Mouse (Mus musculus) kidney, embryonic 15.5 days (tissue): ENCODE data around the gene Pcnt. TPM values are rescaled to one million over a fixed set of nuclear protein-coding genes. Genes with fewer than 3 reads are reported as not detected.

Experiments
- ATAC-seq: fragments of 200-750 bp; cut with Nextera tagmentation; replicated peaks from 2 replicates; pipeline ENCODE4 v1.8.0; 2017; ENCODE audit warnings: moderate TSS enrichment; ENCODE audit not compliant: low FRiP score
- H3K27ac ChIP-seq: fragments of 300-500 bp; sonication (generic); 2 replicates; pipeline ENCODE4 v1.5.1; 2015; ENCODE audit warnings: mild to moderate bottlenecking, inconsistent platforms
- H3K27me3 ChIP-seq: fragments of 300-500 bp; sonication (generic); 2 replicates; pipeline ENCODE4 v1.6.1; 2015; ENCODE audit warnings: inconsistent platforms
- H3K36me3 ChIP-seq: fragments of 300-500 bp; sonication (generic); 2 replicates; pipeline ENCODE4 v1.6.1; 2015; ENCODE audit warnings: inconsistent platforms
- H3K4me1 ChIP-seq: fragments of 300-500 bp; sonication (generic); 2 replicates; pipeline ENCODE4 v1.6.1; 2015; ENCODE audit warnings: inconsistent platforms
- H3K4me2 ChIP-seq: fragments of 300-500 bp; sonication (generic); 2 replicates; pipeline ENCODE4 v1.6.1; 2015; ENCODE audit warnings: moderate library complexity, mild to moderate bottlenecking, inconsistent platforms
- H3K4me3 ChIP-seq: fragments of 300-500 bp; sonication (generic); replicated peaks from 2 replicates; pipeline ENCODE4 v1.5.1; 2015; ENCODE audit warnings: mild to moderate bottlenecking, inconsistent platforms
- H3K9ac ChIP-seq: fragments of 300-500 bp; sonication (generic); 2 replicates; pipeline ENCODE4 v1.6.1; 2015; ENCODE audit warnings: mild to moderate bottlenecking, inconsistent platforms
- H3K9me3 ChIP-seq: fragments of 300-500 bp; sonication (generic); replicated peaks from 2 replicates; pipeline ENCODE4 v1.6.1; 2016; ENCODE audit warnings: inconsistent platforms
- WGBS: fragments of 180-500 bp; shearing (Covaris S2); methylation state at CpG from one replicate; pipeline ENCODE4 v1.1.7; 2015; ENCODE audit warnings: mixed read lengths; 5-methylcytosine and 5-hydroxymethylcytosine counted together
- polyA plus RNA-seq: library from polyadenylated mRNA; unstranded; fragments of >200 nt; fragmentation: Nextera tagmentation; extraction: Ambion mirVana; gene quantifications from 2 replicates; pipeline ENCODE4 v1.2.1, GENCODE M21; 2015

Pcnt gene
- polyA plus RNA-seq, 1 experiment from 2014 or later = 16.9 TPM

- Histone ChIP-seq H3K4me1 (no peaks in the 10 kb centered on the region), H3K36me3 (no peaks in the 10 kb centered on the region), H3K4me2 (no peak within 1 kb of the TSS), H3K9ac (no peak within 1 kb of the TSS), H3K4me3 (no peak within 1 kb of the TSS), H3K27ac (no peak within 1 kb of the TSS), H3K9me3 (no peaks in the 10 kb centered on the region), H3K27me3 (no peaks in the 10 kb centered on the region)
- ATAC-seq = no peak
- 63% methylated on average over 5 of the region's 5 CpGs for WGBS
Observed at GRCm38 (mm10) chr10:76448851-76449250, 6.3 kb upstream of the Pcnt start, which contains the start of gene 2610028H24Rik. Gene 2610028H24Rik (plus strand): TSS chr10:76449081.

- Histone ChIP-seq H3K4me3 (no peak overlapping the region), H3K9ac (no peak overlapping the region), H3K4me2 (no peak overlapping the region), H3K36me3 (no peaks in the 10 kb centered on the region), H3K27ac (no peak overlapping the region), H3K9me3 (no peaks in the 10 kb centered on the region), H3K4me1 (peaks cover 8% of the 10 kb centered on the region), H3K27me3 (no peaks in the 10 kb centered on the region)
- ATAC-seq = no peak
- WGBS = 81% methylated on average over 15 of the region's 15 CpGs
Observed at GRCm38 (mm10) chr10:76447406-76448229, 5.0 kb upstream of the Pcnt start.

- 71% methylated on average over 4 of the region's 4 CpGs for WGBS
- Histone ChIP-seq H3K36me3 (no peaks in the 10 kb centered on the region), H3K27me3 (no peaks in the 10 kb centered on the region), H3K4me1 (peaks cover 17% of the 10 kb centered on the region), H3K4me3 (no peak overlapping the region), H3K9me3 (no peaks in the 10 kb centered on the region), H3K4me2 (no peak overlapping the region), H3K9ac (no peak overlapping the region), H3K27ac (no peak overlapping the region)
- ATAC-seq = no peak
Observed at GRCm38 (mm10) chr10:76445996-76446681, 3.6 kb upstream of the Pcnt start.

- Histone ChIP-seq H3K4me2 (peak within 1 kb of the TSS; percentile 85), H3K27ac (no peak within 1 kb of the TSS), H3K36me3 (peaks cover 51% of the 10 kb centered on the region), H3K27me3 (no peaks in the 10 kb centered on the region), H3K9me3 (no peaks in the 10 kb centered on the region), H3K4me3 (no peak within 1 kb of the TSS), H3K4me1 (peaks cover 18% of the 10 kb centered on the region), H3K9ac (no peak within 1 kb of the TSS)
- ATAC-seq = no peak
- WGBS = 94% methylated on average over 17 of the region's 17 CpGs
Observed at GRCm38 (mm10) chr10:76440281-76440680, 2.3 kb downstream of the Pcnt start, which contains the start of gene AC141477.1. Gene AC141477.1 (minus strand): TSS chr10:76440444.

GRCm38 (mm10) chr10:76439107-76439890 lies 3.3 kb downstream of the Pcnt start:
- no peak for ATAC-seq
- no peak overlapping the region for H3K4me3 ChIP-seq
- H3K27ac ChIP-seq = no peak overlapping the region
- no peak overlapping the region for H3K4me2 ChIP-seq
- 94% methylated on average over 9 of the region's 9 CpGs for WGBS
- no peak overlapping the region for H3K9ac ChIP-seq
- no peaks in the 10 kb centered on the region for H3K9me3 ChIP-seq
- no peaks in the 10 kb centered on the region for H3K27me3 ChIP-seq
- peaks cover 18% of the 10 kb centered on the region for H3K4me1 ChIP-seq
- peaks cover 61% of the 10 kb centered on the region for H3K36me3 ChIP-seq

GRCm38 (mm10) chr10:76433925-76434324 lies 8.7 kb downstream of the Pcnt start:
- Histone ChIP-seq H3K9ac (no peak overlapping the region), H3K4me1 (no peaks in the 10 kb centered on the region), H3K4me2 (no peak overlapping the region), H3K27ac (no peak overlapping the region), H3K9me3 (no peaks in the 10 kb centered on the region), H3K27me3 (no peaks in the 10 kb centered on the region), H3K4me3 (no peak overlapping the region), H3K36me3 (peaks cover 100% of the 10 kb centered on the region)
- 93% methylated on average over 11 of the region's 11 CpGs for WGBS
- no peak for ATAC-seq

GRCm38 (mm10) chr10:76425674-76426073 lies 16.9 kb downstream of the Pcnt start:
- Histone ChIP-seq H3K27ac (no peak overlapping the region), H3K9me3 (no peaks in the 10 kb centered on the region), H3K36me3 (peaks cover 99% of the 10 kb centered on the region), H3K9ac (no peak overlapping the region), H3K4me2 (no peak overlapping the region), H3K4me3 (no peak overlapping the region), H3K4me1 (no peaks in the 10 kb centered on the region), H3K27me3 (no peaks in the 10 kb centered on the region)
- 98% methylated on average over 7 of the region's 7 CpGs for WGBS
- no peak for ATAC-seq

GRCm38 (mm10) chr10:76416811-76417210 lies 25.8 kb downstream of the Pcnt start:
- H3K27me3 ChIP-seq = no peaks in the 10 kb centered on the region
- no peak overlapping the region for H3K27ac ChIP-seq
- peaks cover 99% of the 10 kb centered on the region for H3K36me3 ChIP-seq
- no peak overlapping the region for H3K4me3 ChIP-seq
- H3K4me1 ChIP-seq = no peaks in the 10 kb centered on the region
- no peak overlapping the region for H3K9ac ChIP-seq
- ATAC-seq = no peak
- H3K9me3 ChIP-seq = no peaks in the 10 kb centered on the region
- H3K4me2 ChIP-seq = no peak overlapping the region
- 85% methylated on average over 12 of the region's 12 CpGs for WGBS

- Histone ChIP-seq H3K4me2 (no peak overlapping the region), H3K4me1 (no peaks in the 10 kb centered on the region; the same call in 1 of the 2 replicates), H3K27me3 (no peaks in the 10 kb centered on the region), H3K9me3 (no peaks in the 10 kb centered on the region), H3K36me3 (peaks cover 90% of the 10 kb centered on the region), H3K27ac (0 out of 2 replicates have a peak overlapping the region, but pooled peaks have one; percentile 13), H3K9ac (no peak overlapping the region), H3K4me3 (no peak overlapping the region)
- ATAC-seq = no peak
- 61% methylated on average over 10 of the region's 10 CpGs for WGBS
Observed at GRCm38 (mm10) chr10:76408520-76408919, 34.1 kb downstream of the Pcnt start.

- WGBS = 94% methylated on average over 12 of the region's 12 CpGs
Observed at GRCm38 (mm10) chr10:76392596-76392995, 50.0 kb downstream of the Pcnt start.

GRCm38 (mm10) chr10:76391786-76392185 lies 50.8 kb downstream of the Pcnt start:
- 88% methylated on average over 9 of the region's 9 CpGs for WGBS
- no peaks in the 10 kb centered on the region for H3K27me3 ChIP-seq
- no peaks in the 10 kb centered on the region for H3K9me3 ChIP-seq
- H3K4me1 ChIP-seq = no peaks in the 10 kb centered on the region
- no peak overlapping the region for H3K4me2 ChIP-seq
- no peak overlapping the region for H3K9ac ChIP-seq
- H3K36me3 ChIP-seq = peaks cover 88% of the 10 kb centered on the region
- no peak overlapping the region for H3K4me3 ChIP-seq
- no peak overlapping the region for H3K27ac ChIP-seq
- ATAC-seq = no peak

More at GRCm38 (mm10) chr10:76392596-76392995, 50.0 kb downstream of the Pcnt start:
- H3K9me3 ChIP-seq = no peaks in the 10 kb centered on the region
- no peaks in the 10 kb centered on the region for H3K4me1 ChIP-seq
- H3K27ac ChIP-seq = no peak overlapping the region
- no peak overlapping the region for H3K9ac ChIP-seq
- peaks cover 89% of the 10 kb centered on the region for H3K36me3 ChIP-seq
- no peaks in the 10 kb centered on the region for H3K27me3 ChIP-seq
- no peak for ATAC-seq
- no peak overlapping the region for H3K4me3 ChIP-seq
- no peak overlapping the region for H3K4me2 ChIP-seq

- Histone ChIP-seq H3K27me3 (no peaks in the 10 kb centered on the region), H3K4me2 (no peak overlapping the region), H3K27ac (no peak overlapping the region), H3K9ac (no peak overlapping the region), H3K4me1 (no peaks in the 10 kb centered on the region), H3K9me3 (no peaks in the 10 kb centered on the region), H3K4me3 (no peak overlapping the region), H3K36me3 (peaks cover 88% of the 10 kb centered on the region)
- ATAC-seq = no peak
- WGBS = 91% methylated on average over 9 of the region's 9 CpGs
Observed at GRCm38 (mm10) chr10:76391166-76391565, 51.4 kb downstream of the Pcnt start.
